Mouse (Mus musculus): ENCODE measurements around the gene Tnxb.

DNA sequence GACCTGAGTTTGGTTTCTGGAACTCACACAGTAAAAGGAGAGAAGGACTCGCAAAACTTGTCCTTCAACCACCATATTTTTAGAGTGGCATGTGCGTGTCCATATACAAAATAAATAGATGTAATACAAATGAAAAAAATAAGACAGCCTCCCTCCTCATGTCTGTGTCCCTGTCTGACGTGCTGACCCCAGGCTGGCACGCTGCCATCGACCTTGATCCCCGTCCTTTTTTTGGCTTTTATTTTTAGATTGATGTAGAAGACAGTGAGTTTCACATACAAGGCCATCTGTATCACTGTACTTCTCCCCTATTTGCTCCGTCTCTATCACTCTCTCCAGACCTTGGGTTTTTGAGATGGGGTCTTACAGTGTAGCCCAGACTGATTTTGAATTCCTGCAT is 5.9 kb upstream of the Tnxb start:
- TF ChIP-seq CTCF (IDR thresholded peaks at IDR 0.05; ENCODE audit: low read depth, low read length) (no peak), POLR2A (IDR thresholded peaks at IDR 0.05; ENCODE audit: extremely low read depth, insufficient read depth, low read length) (no peak)

Data from liver, adult 2 months (tissue).